9 mouse cellular contexts compared by ENCODE assay signal in genomic region chr12:76582841-76583240, GRCm38 (mm10). TPM values are rescaled to one million over a fixed set of nuclear protein-coding genes. Genes with fewer than 3 reads are reported as not detected.
DNase-seq lines count a peak whose midpoint lies in the region; ATAC-seq and TF ChIP-seq lines count a peak whose summit lies in the region.
"Had no signal": no experiment of that assay in that cellular context is flagged by ENCODE, and none has a peak within 500 bp of the region (broad histone marks: within the 10 kb centered on the region; RNA-seq: fewer than 3 reads in every experiment).

No protein-coding gene starts in this region.

- TF ChIP-seq EP300 in lung, postnatal 0 days (IDR thresholded peaks at IDR 0.05), result no peak

- no peak for DNase-seq in frontal cortex, adult 2 months (ENCODE audit: extremely low spot score in 1 of 2, low spot score in 1 of 2)
- peak; percentile 48 for DNase-seq in urinary bladder, postnatal 14 days (ENCODE audit: low spot score)
- no peak for DNase-seq in urinary bladder, adult 18-20 months (ENCODE audit: low spot score in 2 of 2)
- peak; percentile 35 to 43 for DNase-seq in heart, postnatal 36 days
- DNase-seq in lung, postnatal 0 days (ENCODE audit: low spot score), result peak; percentile 40

- H3K27me3 ChIP-seq in lung, postnatal 0 days (replicated peaks; ENCODE audit: insufficient read depth, low read length), result no peaks in the 10 kb centered on the region

- no peak overlapping the region for H3K9ac ChIP-seq in lung, postnatal 0 days (replicated peaks; ENCODE audit: low read depth)

- no peak overlapping the region for H3K27ac ChIP-seq in lung, postnatal 0 days (ENCODE audit: low read length)
- H3K27ac ChIP-seq: macrophage had no signal

- intact Hi-C loops in heart, postnatal 36 days (cut with DNase I), result no loop called here

- WGBS in lung, postnatal 0 days, result 15% methylated on average over 6 of the region's 6 CpGs

- no peaks in the 10 kb centered on the region for H3K9me3 ChIP-seq in lung, postnatal 0 days (ENCODE audit: low read length)

- peak; percentile 24; the same call in 1 of the 2 replicates for ATAC-seq in frontal cortex, adult (ENCODE audit: low TSS enrichment)
- ATAC-seq in lung, postnatal 0 days, result peak; percentile 45; the same call in 1 of the 2 replicates
- ATAC-seq in erythroid progenitor cell, adult 5-6 weeks (replicated peaks; ENCODE audit: low FRiP score, poor library complexity, severe bottlenecking), result no peak
- ATAC-seq in monocyte, adult 5-6 weeks (replicated peaks; ENCODE audit: insufficient number of reproducible peaks, low FRiP score, low TSS enrichment, poor library complexity, severe bottlenecking), result no peak; the same call in 1 of the 2 replicates

- H3K4me1 ChIP-seq in lung, postnatal 0 days (ENCODE audit: insufficient read depth, low read depth, low read length), result peaks cover 3% of the 10 kb centered on the region; the same call in 1 of the 2 replicates

- H3K4me3 ChIP-seq in lung, postnatal 0 days (ENCODE audit: low read depth, low read length), result no peak overlapping the region

- TF ChIP-seq CTCF in lung, postnatal 0 days (IDR thresholded peaks at IDR 0.05), result no peak

- no peak overlapping the region for H3K4me2 ChIP-seq in lung, postnatal 0 days (replicated peaks; ENCODE audit: low read depth, low read length)

- H3K36me3 ChIP-seq in lung, postnatal 0 days (ENCODE audit: insufficient read depth, low read length), result no peaks in the 10 kb centered on the region

RNA-seq across cellular contexts. Expression of gene Plekhg3, which starts 52.1 kb away (rescaled TPM):
- polyA plus RNA-seq in frontal cortex, adult 2 months (2012; rRNA removed), result 11.6 and 12.6 TPM in 2 replicates
- 10 to 100 TPM; 13.2 to 15.2 TPM for total RNA-seq in heart, postnatal 36 days (2021)
- polyA plus RNA-seq in lung, postnatal 0 days (2015; fragmentation: Nextera tagmentation; extraction: Ambion mirVana), result 2.1 and 2.9 TPM in 2 replicates
- total RNA-seq in erythroid progenitor cell, adult 5-6 weeks (2015; ENCODE audit: low replicate concordance), result 1.8 and 4.6 TPM in 2 replicates
- total RNA-seq in erythroid progenitor cell, adult 5-6 weeks (2017; ENCODE audit: low replicate concordance), result 2.4 and 3.4 TPM in 2 replicates
- total RNA-seq in monocyte, adult 5-6 weeks (2017), result 54.4 to 58.3 TPM (median 55.2 TPM) in 3 replicates

Comparison
In these comparisons a context has a peak if more than half of its experiments do, and no peak if none do; other contexts are left out.
1. DNase-seq: peak in urinary bladder, postnatal 14 days (single experiment), heart, postnatal 36 days (2 of 2) and lung, postnatal 0 days (single experiment); none in frontal cortex, adult 2 months (0 of 2) and urinary bladder, adult 18-20 months (0 of 2).
2. ATAC-seq: peak in frontal cortex, adult (single experiment) and lung, postnatal 0 days (single experiment); none in erythroid progenitor cell, adult 5-6 weeks (single experiment) and monocyte, adult 5-6 weeks (single experiment).